Mouse (Mus musculus): ENCODE results near the gene Naa38. TPM values are rescaled to one million over a fixed set of nuclear protein-coding genes. Genes with fewer than 3 reads are reported as not detected.

Gene Naa38
- polyA plus RNA-seq, 1 experiment from 2014 or later = 132 TPM

DNA sequence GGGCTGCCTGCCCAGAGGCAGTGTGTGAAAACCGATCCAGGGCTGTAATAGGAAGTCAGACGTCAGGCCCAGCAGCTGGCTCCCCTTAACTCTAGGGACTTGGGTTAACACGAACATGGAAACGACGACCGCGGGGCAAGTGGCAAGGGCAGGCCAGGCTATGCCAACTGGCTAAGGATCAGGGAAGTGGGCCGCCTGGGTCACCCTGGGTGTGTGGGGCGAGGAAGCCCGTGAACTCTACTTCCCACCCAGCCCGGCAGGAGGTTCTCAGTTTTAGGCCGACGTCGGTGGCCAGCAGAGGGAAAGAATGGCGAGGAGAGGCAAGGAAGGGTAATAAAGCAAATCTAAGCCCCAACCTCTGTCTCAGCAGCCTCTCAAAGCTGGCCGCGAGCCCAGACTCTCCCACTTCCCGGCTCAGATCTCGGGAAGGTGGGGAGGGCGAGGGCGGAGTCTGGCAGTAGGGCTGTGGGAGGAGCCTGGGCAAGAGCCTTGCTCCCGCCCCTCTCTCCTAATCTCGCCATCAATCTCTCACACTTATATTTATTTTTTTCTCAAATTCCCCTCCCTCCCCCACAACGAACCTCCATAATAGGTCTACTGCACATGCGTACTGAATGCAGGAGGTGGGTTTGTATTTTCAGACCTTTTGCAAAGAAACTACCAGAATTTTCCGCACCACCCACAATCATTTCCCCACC lies 29.0 kb upstream of the Naa38 start:
- peak; percentile 88 for ATAC-seq (ENCODE audit: low read depth)
- Histone ChIP-seq H3K9me3 (ENCODE audit: control insufficient read depth, low read length) (no peaks in the 10 kb centered on the region), H3K4me1 (ENCODE audit: control insufficient read depth, insufficient read depth, low read length) (peaks cover 44% of the 10 kb centered on the region), H3K4me3 (ENCODE audit: low read depth, low read length) (peak overlapping the region; percentile 85), H3K27me3 (ENCODE audit: control insufficient read depth, insufficient read depth, low read length) (no peaks in the 10 kb centered on the region), H3K9ac (replicated peaks; ENCODE audit: low read depth, low read length) (peak overlapping the region; percentile 100), H3K4me2 (ENCODE audit: low read depth, low read length) (peak overlapping the region; percentile 98), H3K27ac (ENCODE audit: low read depth, low read length) (peak overlapping the region; percentile 100), H3K36me3 (ENCODE audit: control insufficient read depth, insufficient read depth, low read length) (peaks cover 21% of the 10 kb centered on the region)
- under 1% methylated on average over 26 of the region's 26 CpGs for WGBS

DNA sequence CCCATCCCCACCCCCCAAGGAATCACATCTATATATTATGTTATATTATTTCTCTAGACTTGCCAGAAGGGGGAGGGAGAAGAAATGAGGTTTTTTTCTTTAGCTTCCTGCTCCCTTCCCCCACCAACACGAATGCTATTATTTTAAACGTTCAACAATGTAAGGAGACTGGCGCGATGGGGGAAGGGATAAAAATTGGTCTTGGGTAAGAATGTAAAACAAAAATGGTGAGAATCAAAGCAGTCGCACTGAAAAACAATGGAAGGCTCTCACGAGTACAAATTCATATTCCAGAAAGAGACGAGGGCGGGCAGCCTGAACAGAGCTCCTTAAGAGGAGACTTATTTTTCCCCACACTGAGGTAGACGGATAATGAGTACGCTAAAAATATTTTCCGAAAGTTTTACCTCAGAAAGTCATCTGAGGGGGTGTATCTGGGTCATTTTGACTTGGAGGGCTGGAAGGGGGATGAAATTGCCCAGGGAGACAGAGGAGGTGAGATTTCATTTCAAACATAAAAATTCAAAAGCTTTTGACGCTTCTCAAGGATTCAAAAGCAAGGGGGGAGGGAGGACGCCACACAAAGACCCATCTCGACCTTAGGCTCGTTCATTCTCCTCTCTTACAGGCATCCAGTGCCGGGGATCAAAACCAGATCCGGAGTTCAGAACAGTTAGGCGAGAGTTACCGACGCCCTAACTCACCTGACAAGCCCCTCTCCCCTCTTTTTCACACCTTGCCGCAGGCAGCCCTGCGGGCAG lies 28.3 kb upstream of the Naa38 start:
- no peak for ATAC-seq (ENCODE audit: low read depth)
- under 1% methylated on average over 22 of the region's 22 CpGs for WGBS
- no peaks in the 10 kb centered on the region for H3K9me3 ChIP-seq (ENCODE audit: control insufficient read depth, low read length)
- H3K36me3 ChIP-seq (ENCODE audit: control insufficient read depth, insufficient read depth, low read length) = peaks cover 14% of the 10 kb centered on the region
- H3K27me3 ChIP-seq (ENCODE audit: control insufficient read depth, insufficient read depth, low read length) = no peaks in the 10 kb centered on the region
- peaks cover 51% of the 10 kb centered on the region for H3K4me1 ChIP-seq (ENCODE audit: control insufficient read depth, insufficient read depth, low read length)
- H3K27ac ChIP-seq (ENCODE audit: low read depth, low read length) = peak overlapping the region; percentile 100
- H3K9ac ChIP-seq (replicated peaks; ENCODE audit: low read depth, low read length) = peak overlapping the region; percentile 100
- peak overlapping the region; percentile 98 for H3K4me2 ChIP-seq (ENCODE audit: low read depth, low read length)
- peak overlapping the region; percentile 85 for H3K4me3 ChIP-seq (ENCODE audit: low read depth, low read length)

DNA sequence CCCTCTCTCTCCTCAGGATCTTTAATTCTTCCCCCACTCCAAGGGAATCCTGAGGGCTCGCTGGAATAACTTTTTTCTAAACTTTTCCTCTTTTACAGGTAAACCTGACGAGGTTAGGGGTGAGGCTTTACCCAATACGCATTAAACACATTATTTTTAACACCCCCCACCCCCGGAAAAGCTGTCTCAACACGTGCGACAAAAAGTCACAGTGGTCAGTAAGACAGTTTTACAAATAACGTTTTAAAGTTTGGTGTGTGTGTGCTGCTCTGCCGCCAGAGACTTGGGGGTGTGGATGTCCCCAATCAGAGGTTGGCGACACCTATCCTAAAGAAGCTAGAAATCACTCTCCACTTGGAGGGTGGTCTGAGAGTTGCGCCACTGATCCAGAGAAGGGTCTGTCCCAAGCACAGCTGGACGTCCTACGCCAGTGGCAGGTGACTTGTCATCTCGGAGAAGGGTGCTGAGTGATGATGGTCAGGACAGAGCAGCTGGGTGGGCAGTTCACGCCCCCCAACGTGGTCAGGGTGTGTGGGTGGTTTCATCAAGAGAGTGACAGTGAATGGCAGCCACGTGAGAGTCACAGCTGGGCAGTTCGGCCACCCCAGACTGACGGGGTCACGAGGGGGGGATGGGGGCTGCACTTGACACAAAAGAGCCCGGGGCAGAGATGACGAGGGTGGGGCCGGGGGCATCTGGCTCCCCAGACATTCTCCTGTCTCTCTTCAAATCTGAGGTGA lies 27.5 kb upstream of the Naa38 start:
- Histone ChIP-seq H3K9ac (replicated peaks; ENCODE audit: low read depth, low read length) (peak overlapping the region; percentile 100), H3K4me1 (ENCODE audit: control insufficient read depth, insufficient read depth, low read length) (peaks cover 56% of the 10 kb centered on the region), H3K4me3 (ENCODE audit: low read depth, low read length) (peak overlapping the region; percentile 85), H3K36me3 (ENCODE audit: control insufficient read depth, insufficient read depth, low read length) (peaks cover 8% of the 10 kb centered on the region; the same call in 1 of the 2 replicates), H3K27ac (ENCODE audit: low read depth, low read length) (peak overlapping the region; percentile 100), H3K4me2 (ENCODE audit: low read depth, low read length) (peak overlapping the region; percentile 98), H3K9me3 (ENCODE audit: control insufficient read depth, low read length) (no peaks in the 10 kb centered on the region), H3K27me3 (ENCODE audit: control insufficient read depth, insufficient read depth, low read length) (no peaks in the 10 kb centered on the region)
- under 1% methylated on average over 22 of the region's 22 CpGs for WGBS
- ATAC-seq (ENCODE audit: low read depth) = no peak

DNA sequence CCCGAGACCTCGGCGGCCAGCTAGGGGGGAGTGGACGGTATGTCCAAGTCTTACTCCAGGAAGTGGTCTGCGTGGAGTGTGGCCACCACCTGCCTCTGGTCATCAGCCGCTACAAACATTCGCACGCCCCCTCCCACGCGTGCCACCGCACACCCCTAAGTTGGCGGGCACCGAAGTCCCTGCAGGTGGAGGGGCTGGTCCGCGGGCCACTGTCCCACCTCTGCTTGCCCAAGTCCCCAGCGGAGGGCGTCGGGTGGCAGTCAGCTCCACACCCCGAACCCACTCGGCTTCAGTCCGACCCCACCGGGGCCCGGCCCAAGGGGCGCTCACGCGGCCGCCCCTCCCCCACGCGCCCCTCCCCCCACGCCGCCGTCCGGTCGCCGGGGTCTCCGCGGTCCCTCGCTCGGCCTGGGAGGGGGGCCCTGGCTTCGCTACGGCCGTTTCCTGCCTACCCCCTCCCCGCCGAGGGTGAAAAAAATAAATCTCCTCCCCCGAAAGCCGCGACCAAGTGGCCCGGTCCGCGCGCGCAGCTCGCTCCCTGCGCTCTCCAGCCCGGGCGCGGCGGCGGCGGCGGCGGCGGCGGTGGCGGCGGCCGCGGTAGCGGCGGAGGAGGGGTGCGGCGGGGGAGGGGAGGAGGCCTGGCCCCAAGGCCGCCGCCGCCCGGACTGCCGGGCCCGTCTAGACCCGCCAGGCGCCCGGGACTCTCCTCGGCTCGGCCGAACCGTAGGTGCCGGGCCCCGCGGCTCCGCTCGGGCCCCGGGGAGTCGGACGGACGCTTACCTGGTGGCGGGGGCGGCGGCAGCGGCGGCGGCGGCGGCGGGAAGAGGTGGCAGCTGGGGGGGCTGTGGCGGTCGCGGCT lies 26.7 kb upstream of the Naa38 start:
- under 1% methylated on average over 63 of the region's 106 CpGs for WGBS
- 0 out of 2 replicates have a peak, but pooled peaks cover 3% of the 10 kb centered on the region for H3K36me3 ChIP-seq (ENCODE audit: control insufficient read depth, insufficient read depth, low read length)
- no peaks in the 10 kb centered on the region for H3K9me3 ChIP-seq (ENCODE audit: control insufficient read depth, low read length)
- peak overlapping the region; percentile 85 for H3K4me3 ChIP-seq (ENCODE audit: low read depth, low read length)
- peak overlapping the region; percentile 100 for H3K9ac ChIP-seq (replicated peaks; ENCODE audit: low read depth, low read length)
- peak overlapping the region; percentile 98 for H3K4me2 ChIP-seq (ENCODE audit: low read depth, low read length)
- H3K27ac ChIP-seq (ENCODE audit: low read depth, low read length) = peak overlapping the region; percentile 100
- no peak for ATAC-seq (ENCODE audit: low read depth)
- peaks cover 57% of the 10 kb centered on the region for H3K4me1 ChIP-seq (ENCODE audit: control insufficient read depth, insufficient read depth, low read length)
- H3K27me3 ChIP-seq (ENCODE audit: control insufficient read depth, insufficient read depth, low read length) = no peaks in the 10 kb centered on the region

DNA sequence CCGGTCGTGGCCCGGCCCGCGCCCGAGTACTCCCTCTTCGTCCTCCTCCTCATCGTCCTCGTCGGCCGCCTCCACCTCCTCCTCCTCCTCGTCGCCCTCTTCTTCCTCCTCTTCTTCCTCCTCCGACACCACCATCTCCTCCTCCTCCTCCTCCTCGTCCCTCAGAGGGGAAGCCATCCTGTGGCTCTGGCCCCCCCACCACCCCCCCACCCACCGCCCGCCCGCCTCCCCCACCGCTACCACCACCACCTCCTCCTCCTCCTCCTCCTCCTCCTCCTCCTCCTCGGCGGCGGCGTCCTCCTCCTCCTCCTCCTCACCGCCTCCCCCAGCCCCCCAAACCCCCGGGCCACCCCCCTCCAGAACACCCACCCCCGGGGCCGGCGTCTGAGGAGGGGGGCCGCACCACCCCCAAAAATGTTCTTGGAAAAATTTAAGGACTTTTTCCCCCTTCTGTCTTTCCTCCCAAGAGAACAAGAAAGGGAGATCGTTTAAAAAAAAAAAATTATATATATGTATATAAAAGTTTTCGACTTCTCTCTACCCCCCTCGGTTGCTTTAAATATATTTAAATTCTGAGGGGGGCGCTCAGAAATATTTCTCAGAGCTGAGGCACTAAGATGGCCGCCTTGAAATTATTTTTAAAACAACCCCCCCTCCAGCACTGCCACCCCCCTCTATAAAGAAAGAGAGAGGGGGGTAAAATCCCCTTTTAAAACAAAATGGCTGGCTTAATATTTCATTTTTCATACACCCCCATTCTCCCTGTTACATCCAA lies 25.9 kb upstream of the Naa38 start, which contains the start of gene Chd3:
TSS of gene Chd3 (minus strand) at position 192 of the 775 bp plus-strand sequence.
- Histone ChIP-seq H3K27ac (ENCODE audit: low read depth, low read length) (peak within 1 kb of the TSS; percentile 100), H3K9me3 (ENCODE audit: control insufficient read depth, low read length) (no peaks in the 10 kb centered on the region), H3K4me3 (ENCODE audit: low read depth, low read length) (peak within 1 kb of the TSS; percentile 85), H3K27me3 (ENCODE audit: control insufficient read depth, insufficient read depth, low read length) (no peaks in the 10 kb centered on the region), H3K36me3 (ENCODE audit: control insufficient read depth, insufficient read depth, low read length) (0 out of 2 replicates have a peak, but pooled peaks cover 3% of the 10 kb centered on the region), H3K9ac (replicated peaks; ENCODE audit: low read depth, low read length) (peak within 1 kb of the TSS; percentile 100), H3K4me1 (ENCODE audit: control insufficient read depth, insufficient read depth, low read length) (peaks cover 52% of the 10 kb centered on the region), H3K4me2 (ENCODE audit: low read depth, low read length) (peak within 1 kb of the TSS; percentile 98)
- WGBS = 0% methylated on average over 17 of the region's 34 CpGs
- no peak for ATAC-seq (ENCODE audit: low read depth)

DNA sequence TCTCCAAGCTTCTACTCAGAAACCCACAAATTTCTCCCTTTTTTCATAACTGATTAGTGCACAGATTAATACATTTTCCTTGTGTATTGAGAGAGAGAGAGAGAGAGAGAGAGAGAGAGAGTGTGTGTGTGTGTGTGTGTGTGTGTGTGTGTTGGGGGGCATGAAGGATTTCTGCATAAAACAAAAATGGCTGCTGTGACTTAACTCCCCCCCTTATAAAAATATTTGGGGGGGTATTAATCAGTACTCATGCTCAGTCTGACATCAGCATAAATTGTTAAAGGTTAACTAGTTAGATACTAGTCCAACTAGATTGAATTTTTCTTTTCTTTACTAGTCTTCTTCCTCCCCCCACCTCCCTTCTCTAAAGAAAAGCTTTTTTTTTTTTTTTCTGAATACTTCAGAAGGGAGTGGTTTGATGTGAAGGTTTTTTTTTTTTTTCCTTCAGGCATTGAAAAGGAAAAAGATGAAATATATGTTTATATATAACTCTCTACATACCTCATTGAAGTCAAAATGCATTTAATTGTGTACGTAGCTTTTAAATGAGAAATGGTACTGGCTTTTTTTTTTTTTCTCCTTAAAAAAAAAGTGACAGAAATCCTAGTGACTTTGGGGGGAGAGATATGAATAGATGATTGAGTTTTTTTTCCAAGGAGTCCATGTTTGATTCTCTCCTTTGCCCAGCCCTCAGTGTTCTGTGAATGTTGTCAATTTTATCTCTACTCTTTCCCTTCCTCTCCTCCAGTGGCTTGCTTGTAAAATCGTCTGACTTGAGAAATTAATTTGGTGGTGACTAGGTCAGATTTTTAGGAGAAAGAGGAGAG lies 25.1 kb upstream of the Naa38 start:
- peak overlapping the region; percentile 85; the same call in 1 of the 2 replicates for H3K4me3 ChIP-seq (ENCODE audit: low read depth, low read length)
- H3K27me3 ChIP-seq (ENCODE audit: control insufficient read depth, insufficient read depth, low read length) = no peaks in the 10 kb centered on the region
- H3K9ac ChIP-seq (replicated peaks; ENCODE audit: low read depth, low read length) = peak overlapping the region; percentile 100
- peak overlapping the region; percentile 98 for H3K4me2 ChIP-seq (ENCODE audit: low read depth, low read length)
- 0 out of 2 replicates have a peak, but pooled peaks cover 3% of the 10 kb centered on the region for H3K36me3 ChIP-seq (ENCODE audit: control insufficient read depth, insufficient read depth, low read length)
- H3K4me1 ChIP-seq (ENCODE audit: control insufficient read depth, insufficient read depth, low read length) = peaks cover 44% of the 10 kb centered on the region
- ATAC-seq (ENCODE audit: low read depth) = no peak
- peak overlapping the region; percentile 100 for H3K27ac ChIP-seq (ENCODE audit: low read depth, low read length)
- WGBS = 16% methylated on average over 2 of the region's 2 CpGs
- no peaks in the 10 kb centered on the region for H3K9me3 ChIP-seq (ENCODE audit: control insufficient read depth, low read length)

DNA sequence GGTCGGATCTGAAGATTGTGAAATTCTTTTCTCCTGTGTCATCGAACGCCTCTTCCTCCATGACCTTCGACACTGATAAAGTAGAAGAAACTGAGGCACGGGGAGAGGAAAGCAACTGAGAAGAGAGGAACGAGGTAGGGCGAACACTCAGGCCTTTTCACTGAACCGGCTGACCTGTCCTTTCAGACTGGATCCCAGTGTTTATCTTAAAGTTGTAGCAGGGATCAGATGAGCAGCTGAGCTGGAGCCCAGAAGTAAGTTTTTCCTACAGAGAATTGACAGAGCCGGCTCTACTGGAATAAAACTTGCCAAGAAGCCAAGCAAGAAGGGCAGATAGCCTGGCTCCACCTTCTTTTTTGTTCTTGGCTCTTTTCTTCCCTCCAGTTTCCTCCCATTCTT lies 24.5 kb upstream of the Naa38 start:
- H3K4me2 ChIP-seq (ENCODE audit: low read depth, low read length) = peak overlapping the region; percentile 34
- no peak for ATAC-seq (ENCODE audit: low read depth)
- peak overlapping the region; percentile 6; the same call in 1 of the 2 replicates for H3K4me3 ChIP-seq (ENCODE audit: low read depth, low read length)
- no peak overlapping the region for H3K9ac ChIP-seq (replicated peaks; ENCODE audit: low read depth, low read length)
- no peaks in the 10 kb centered on the region for H3K9me3 ChIP-seq (ENCODE audit: control insufficient read depth, low read length)
- 0 out of 2 replicates have a peak, but pooled peaks cover 3% of the 10 kb centered on the region for H3K36me3 ChIP-seq (ENCODE audit: control insufficient read depth, insufficient read depth, low read length)
- H3K27ac ChIP-seq (ENCODE audit: low read depth, low read length) = peak overlapping the region; percentile 64
- WGBS = 12% methylated on average over 9 of the region's 9 CpGs
- peaks cover 38% of the 10 kb centered on the region for H3K4me1 ChIP-seq (ENCODE audit: control insufficient read depth, insufficient read depth, low read length)
- no peaks in the 10 kb centered on the region for H3K27me3 ChIP-seq (ENCODE audit: control insufficient read depth, insufficient read depth, low read length)
